Mouse (Mus musculus) stomach, embryonic 15.5 days (tissue): ENCODE measurements at regions not wholly inside any gene's neighbourhood (a gene's known extent, or its start where the extent isn't known, plus 50 kb on each side); places are given as distances from the start of the nearest gene placed in this dataset.
"Not testable (repeated sequence)": the region's sequence is repeated elsewhere in the genome, so short reads cannot be mapped to it uniquely, and the experiment has no call there.

ENCODE experiments used
- ATAC-seq: fragments of 200-750 bp; cut with Nextera tagmentation; 2 replicates; pipeline ENCODE4 v1.8.0; 2017; ENCODE audit warnings: low read depth, moderate number of reproducible peaks, moderate TSS enrichment; ENCODE audit not compliant: insufficient read depth, low FRiP score
- H3K27ac ChIP-seq: fragments of 300-500 bp; sonication (generic); 2 replicates; pipeline ENCODE4 v1.5.1; 2015; ENCODE audit warnings: mild to moderate bottlenecking, inconsistent platforms
- H3K27me3 ChIP-seq: fragments of 300-500 bp; sonication (generic); replicated peaks from 2 replicates; pipeline ENCODE4 v1.6.1; 2015; ENCODE audit warnings: inconsistent platforms
- H3K36me3 ChIP-seq: fragments of 300-500 bp; sonication (generic); 2 replicates; pipeline ENCODE4 v1.6.1; 2015; ENCODE audit warnings: inconsistent platforms
- H3K4me1 ChIP-seq: fragments of 300-500 bp; sonication (generic); 2 replicates; pipeline ENCODE4 v1.6.1; 2015; ENCODE audit warnings: inconsistent platforms
- H3K4me2 ChIP-seq: fragments of 300-500 bp; sonication (generic); 2 replicates; pipeline ENCODE4 v1.6.1; 2015; ENCODE audit warnings: mild to moderate bottlenecking, inconsistent platforms
- H3K4me3 ChIP-seq: fragments of 300-500 bp; sonication (generic); replicated peaks from 2 replicates; pipeline ENCODE4 v1.5.1; 2015; ENCODE audit warnings: inconsistent platforms
- H3K9ac ChIP-seq: fragments of 300-500 bp; sonication (generic); 2 replicates; pipeline ENCODE4 v1.6.1; 2015; ENCODE audit warnings: inconsistent platforms
- H3K9me3 ChIP-seq: fragments of 300-500 bp; sonication (generic); 2 replicates; pipeline ENCODE4 v1.6.1; 2016; ENCODE audit warnings: inconsistent platforms
- WGBS: fragments of 180-500 bp; shearing (Covaris S2); methylation state at CpG from one replicate; pipeline ENCODE4 v1.1.7; 2015; 5-methylcytosine and 5-hydroxymethylcytosine counted together

GRCm38 (mm10) chr6:102005627-102006026 is 567.3 kb downstream of the Cntn3 start:
- H3K4me3 ChIP-seq = no peak overlapping the region
- H3K4me2 ChIP-seq = no peak overlapping the region
- no peaks in the 10 kb centered on the region for H3K9me3 ChIP-seq
- no peak overlapping the region for H3K27ac ChIP-seq
- no peak overlapping the region for H3K9ac ChIP-seq
- ATAC-seq = no peak
- H3K4me1 ChIP-seq = no peaks in the 10 kb centered on the region
- WGBS = 69% methylated on average over 3 of the region's 3 CpGs
- H3K27me3 ChIP-seq = no peaks in the 10 kb centered on the region
- H3K36me3 ChIP-seq = no peaks in the 10 kb centered on the region

DNA sequence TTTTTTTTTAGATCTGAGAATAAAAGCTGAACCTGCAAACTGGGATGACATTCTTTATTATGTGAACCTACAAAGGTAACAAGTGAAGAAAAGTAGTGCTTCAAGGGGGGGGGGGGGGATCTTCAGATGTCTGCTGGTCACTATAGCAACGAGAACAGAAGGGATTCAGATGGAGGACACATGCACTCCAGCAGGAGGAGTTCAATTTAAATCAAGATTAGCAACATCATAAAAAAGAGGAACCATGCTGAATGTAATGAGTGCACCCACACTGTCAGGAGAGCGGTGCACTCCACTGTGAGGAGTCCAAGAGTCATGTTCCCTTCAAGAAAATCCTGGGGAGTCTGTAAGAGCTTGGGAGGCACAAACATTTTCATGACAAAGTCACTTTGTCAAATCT is 574.7 kb downstream of the Cntn3 start:
- WGBS = 76% methylated on average over 2 of the region's 2 CpGs
- Histone ChIP-seq H3K4me3 (no peak overlapping the region), H3K9ac (no peak overlapping the region), H3K4me1 (no peaks in the 10 kb centered on the region), H3K27me3 (no peaks in the 10 kb centered on the region), H3K36me3 (no peaks in the 10 kb centered on the region), H3K4me2 (no peak overlapping the region), H3K9me3 (no peaks in the 10 kb centered on the region), H3K27ac (no peak overlapping the region)
- ATAC-seq = no peak

DNA sequence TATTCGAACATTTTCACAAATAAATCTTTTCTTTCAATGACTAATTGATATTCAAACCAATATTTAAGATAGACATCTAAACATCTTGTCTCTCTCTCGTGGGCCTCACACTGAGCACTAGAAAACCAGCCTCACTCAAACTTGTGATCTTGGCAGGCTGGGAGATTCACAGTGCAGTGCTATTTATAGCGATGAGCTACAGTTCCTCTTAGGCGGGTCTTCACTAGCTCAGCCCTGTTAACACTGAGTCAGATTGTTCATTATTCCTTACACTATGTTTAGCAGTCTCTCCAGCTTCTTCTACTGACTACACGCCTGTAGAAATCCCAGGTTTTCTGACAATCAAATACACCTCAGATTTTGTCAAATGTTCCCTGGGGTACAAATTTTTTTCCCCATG is 575.3 kb downstream of the Cntn3 start:
- Histone ChIP-seq H3K9ac (no peak overlapping the region), H3K36me3 (no peaks in the 10 kb centered on the region), H3K27me3 (no peaks in the 10 kb centered on the region), H3K4me3 (no peak overlapping the region), H3K4me2 (no peak overlapping the region), H3K9me3 (no peaks in the 10 kb centered on the region), H3K27ac (no peak overlapping the region), H3K4me1 (no peaks in the 10 kb centered on the region)
- 57% methylated on average over 5 of the region's 5 CpGs for WGBS
- no peak for ATAC-seq

DNA sequence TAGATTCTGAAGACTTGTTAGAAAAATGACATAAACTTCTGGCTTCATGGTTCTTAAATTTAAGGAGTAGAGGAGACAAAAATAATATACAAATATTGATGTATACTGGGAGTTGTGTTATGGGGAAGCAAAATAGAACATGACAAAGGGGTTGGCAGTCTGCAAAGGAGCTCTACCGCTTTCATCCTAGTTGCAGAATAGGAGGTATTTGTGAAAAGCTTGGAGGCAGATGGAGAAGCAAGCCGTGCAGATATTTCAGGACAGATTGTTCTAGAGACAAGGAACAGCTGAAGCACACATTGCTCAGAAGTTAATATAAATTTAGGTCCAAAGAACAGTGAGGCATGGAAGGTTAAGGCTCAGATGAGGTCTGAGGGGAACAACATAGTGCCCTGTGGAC is 580.1 kb downstream of the Cntn3 start:
- no peak overlapping the region for H3K4me2 ChIP-seq
- 90% methylated on average over 2 of the region's 2 CpGs for WGBS
- ATAC-seq = no peak
- no peaks in the 10 kb centered on the region for H3K27me3 ChIP-seq
- H3K9ac ChIP-seq = no peak overlapping the region
- no peak overlapping the region for H3K4me3 ChIP-seq
- H3K4me1 ChIP-seq = no peaks in the 10 kb centered on the region
- H3K36me3 ChIP-seq = no peaks in the 10 kb centered on the region
- H3K27ac ChIP-seq = no peak overlapping the region
- H3K9me3 ChIP-seq = no peaks in the 10 kb centered on the region

DNA sequence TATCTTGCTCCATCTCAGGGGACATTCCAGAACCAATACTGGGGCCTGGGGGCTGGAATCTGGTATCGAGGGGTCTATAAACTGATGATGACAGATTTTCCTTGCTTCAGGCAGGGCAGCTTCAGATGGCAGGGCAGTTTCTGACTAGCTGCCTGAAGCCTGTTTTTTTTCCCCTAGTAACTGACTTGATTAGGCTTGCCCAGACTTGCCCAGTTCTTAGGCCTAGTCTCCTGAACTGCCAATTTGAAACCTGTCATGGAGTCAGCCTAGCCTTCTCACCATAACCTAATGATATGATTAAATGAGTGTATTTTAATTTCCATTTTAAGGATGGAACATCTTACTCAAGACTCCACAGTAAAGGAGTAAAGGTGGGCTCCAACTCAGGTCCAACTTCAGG is 591.2 kb downstream of the Cntn3 start:
- no peak overlapping the region for H3K27ac ChIP-seq
- WGBS = 61% methylated on average over 1 of the region's 1 CpGs
- H3K9ac ChIP-seq = no peak overlapping the region
- no peak overlapping the region for H3K4me3 ChIP-seq
- no peak overlapping the region for H3K4me2 ChIP-seq
- H3K4me1 ChIP-seq = no peaks in the 10 kb centered on the region
- no peak for ATAC-seq
- no peaks in the 10 kb centered on the region for H3K27me3 ChIP-seq
- no peaks in the 10 kb centered on the region for H3K9me3 ChIP-seq
- no peaks in the 10 kb centered on the region for H3K36me3 ChIP-seq

GRCm38 (mm10) chr6:101979213-101979612 is 593.7 kb downstream of the Cntn3 start:
- H3K4me1 ChIP-seq = no peaks in the 10 kb centered on the region
- no peaks in the 10 kb centered on the region for H3K9me3 ChIP-seq
- no peak overlapping the region for H3K27ac ChIP-seq
- H3K4me3 ChIP-seq = no peak overlapping the region
- H3K27me3 ChIP-seq = no peaks in the 10 kb centered on the region
- WGBS = 74% methylated on average over 2 of the region's 2 CpGs
- H3K4me2 ChIP-seq = no peak overlapping the region
- no peaks in the 10 kb centered on the region for H3K36me3 ChIP-seq
- no peak for ATAC-seq
- no peak overlapping the region for H3K9ac ChIP-seq

GRCm38 (mm10) chr6:101964941-101965340 is 587.2 kb upstream of the Pdzrn3 start:
- Histone ChIP-seq H3K27ac (no peak overlapping the region), H3K4me1 (no peaks in the 10 kb centered on the region), H3K9ac (no peak overlapping the region), H3K9me3 (no peaks in the 10 kb centered on the region), H3K4me3 (no peak overlapping the region), H3K27me3 (no peaks in the 10 kb centered on the region), H3K4me2 (no peak overlapping the region), H3K36me3 (no peaks in the 10 kb centered on the region)
- no peak for ATAC-seq
- 87% methylated on average over 2 of the region's 2 CpGs for WGBS

DNA sequence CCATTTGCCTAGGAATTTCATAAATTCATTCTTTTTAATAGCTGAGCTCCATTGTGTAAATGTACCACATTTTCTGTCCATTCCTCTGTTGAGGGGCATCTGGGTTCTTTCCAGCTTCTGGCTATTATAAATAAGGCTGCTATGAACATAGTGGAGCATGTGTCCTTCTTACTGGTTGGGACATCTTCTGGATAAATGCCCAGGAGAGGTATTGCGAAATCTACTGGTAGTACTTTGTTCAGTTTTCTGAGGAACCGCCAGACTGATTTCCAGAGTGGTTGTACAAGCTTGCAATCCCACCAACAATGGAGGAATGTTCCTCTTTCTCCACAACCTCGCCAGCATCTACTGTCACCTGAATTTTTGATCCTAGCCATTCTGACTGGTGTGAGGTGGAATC is 583.8 kb upstream of the Pdzrn3 start:
- H3K27ac ChIP-seq, H3K9me3 ChIP-seq, H3K4me3 ChIP-seq, H3K9ac ChIP-seq, H3K4me2 ChIP-seq, H3K36me3 ChIP-seq, H3K4me1 ChIP-seq, H3K27me3 ChIP-seq, ATAC-seq: not testable (repeated sequence)
- WGBS = 84% methylated on average over 3 of the region's 3 CpGs

DNA sequence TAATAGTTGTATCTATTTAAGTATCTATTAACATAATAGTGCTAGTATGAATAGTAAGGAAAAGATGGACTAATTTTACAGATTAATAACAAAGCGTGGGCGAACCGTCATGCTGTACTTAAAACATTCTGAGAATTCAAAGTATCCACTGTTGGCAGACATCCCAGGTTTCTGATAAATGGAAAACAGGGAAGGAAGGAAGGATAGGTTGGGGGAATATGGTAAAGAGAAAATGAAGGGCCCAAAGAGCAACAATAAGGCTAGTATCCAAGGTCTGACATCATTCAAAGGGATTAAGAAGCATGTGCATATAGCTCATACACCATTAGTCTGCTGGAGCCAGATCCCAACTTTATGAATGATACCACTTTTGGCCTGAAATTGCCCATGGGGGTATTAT is 572.0 kb upstream of the Pdzrn3 start:
- Histone ChIP-seq H3K36me3 (no peaks in the 10 kb centered on the region), H3K27ac (no peak overlapping the region), H3K9me3 (no peaks in the 10 kb centered on the region), H3K27me3 (no peaks in the 10 kb centered on the region), H3K9ac (no peak overlapping the region), H3K4me3 (no peak overlapping the region), H3K4me1 (no peaks in the 10 kb centered on the region), H3K4me2 (no peak overlapping the region)
- no peak for ATAC-seq
- 38% methylated on average over 3 of the region's 3 CpGs for WGBS

DNA sequence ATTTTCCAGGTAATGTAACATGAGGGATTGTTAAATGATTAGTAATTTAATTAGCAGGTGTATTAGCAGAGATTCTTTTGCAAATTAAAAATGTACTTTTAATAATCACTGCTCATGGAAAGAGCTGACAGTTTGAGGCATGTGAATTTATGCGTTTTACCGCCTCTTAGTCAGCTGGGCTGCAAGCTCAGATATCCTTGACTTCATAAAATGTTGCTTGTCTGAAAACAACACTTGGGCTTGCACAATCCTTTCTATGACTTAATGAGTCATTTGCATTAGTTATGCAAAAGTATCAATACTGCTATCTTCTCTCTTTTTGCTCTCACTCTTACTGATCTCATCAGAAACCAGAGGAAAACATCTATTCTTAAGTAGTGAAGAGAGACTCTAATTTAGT is 571.3 kb upstream of the Pdzrn3 start:
- ATAC-seq = no peak
- no peak overlapping the region for H3K27ac ChIP-seq
- no peak overlapping the region for H3K4me3 ChIP-seq
- no peaks in the 10 kb centered on the region for H3K27me3 ChIP-seq
- 77% methylated on average over 2 of the region's 2 CpGs for WGBS
- H3K36me3 ChIP-seq = no peaks in the 10 kb centered on the region
- no peak overlapping the region for H3K9ac ChIP-seq
- H3K4me1 ChIP-seq = no peaks in the 10 kb centered on the region
- H3K4me2 ChIP-seq = no peak overlapping the region
- H3K9me3 ChIP-seq = no peaks in the 10 kb centered on the region

DNA sequence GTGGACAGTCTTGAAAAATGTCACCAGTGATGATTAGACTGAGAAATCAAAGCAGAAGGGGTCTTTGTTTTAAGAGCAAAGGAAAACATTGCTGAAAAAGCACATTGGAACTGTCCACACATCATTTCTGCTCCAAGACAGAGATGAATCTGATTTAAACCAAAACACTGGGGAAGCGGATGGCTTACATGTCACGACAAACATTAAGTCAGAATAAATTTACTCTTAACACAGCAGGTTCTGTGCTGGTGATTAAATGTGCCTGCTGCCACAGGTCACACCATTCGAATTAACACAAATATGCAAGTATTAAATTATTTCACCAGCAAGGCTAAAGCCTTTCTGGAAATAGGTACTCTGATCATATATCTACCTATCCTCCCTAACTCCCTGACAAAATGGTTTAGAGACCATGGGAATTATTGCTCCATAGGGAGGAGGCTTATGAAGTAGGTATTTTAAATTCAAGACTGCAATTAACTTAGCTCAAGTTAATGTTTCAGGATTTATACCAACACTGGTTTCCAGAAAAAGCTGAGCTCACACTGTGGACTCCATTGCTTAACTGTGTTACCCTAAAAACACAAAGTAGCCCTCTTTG is 562.7 kb upstream of the Pdzrn3 start:
- no peak for ATAC-seq
- Histone ChIP-seq H3K9me3 (no peaks in the 10 kb centered on the region), H3K36me3 (no peaks in the 10 kb centered on the region), H3K27me3 (no peaks in the 10 kb centered on the region), H3K9ac (no peak overlapping the region), H3K4me3 (no peak overlapping the region), H3K4me1 (no peaks in the 10 kb centered on the region), H3K27ac (no peak overlapping the region), H3K4me2 (no peak overlapping the region)
- WGBS = 53% methylated on average over 3 of the region's 3 CpGs

GRCm38 (mm10) chr6:101938393-101938985 is 560.8 kb upstream of the Pdzrn3 start:
- ATAC-seq = no peak
- no peaks in the 10 kb centered on the region for H3K9me3 ChIP-seq
- no peaks in the 10 kb centered on the region for H3K36me3 ChIP-seq
- no peaks in the 10 kb centered on the region for H3K27me3 ChIP-seq
- no peak overlapping the region for H3K4me3 ChIP-seq
- H3K9ac ChIP-seq = no peak overlapping the region
- no peak overlapping the region for H3K27ac ChIP-seq
- no peaks in the 10 kb centered on the region for H3K4me1 ChIP-seq
- 75% methylated on average over 4 of the region's 4 CpGs for whole genome bisulfite sequencing
- H3K4me2 ChIP-seq = no peak overlapping the region
